Mouse (Mus musculus) left cerebral cortex, adult 2 months (tissue): ENCODE data around the gene Coro1c. TPM values are rescaled to one million over a fixed set of nuclear protein-coding genes. Genes with fewer than 3 reads are reported as not detected.

Source experiments
- DNase-seq, 2 experiments: peaks; one replicate each; pipeline ENCODE4 v3.0.0; 2021 to 2022; ENCODE audit warnings: low spot score in 2 of 2, mixed read lengths in 1 of 2; ENCODE audit errors: extremely low spot score in 1 of 2
- H3K27ac ChIP-seq: fragments of 200-600 bp; 2 replicates; pipeline ENCODE4 v1.8.1; 2022
- H3K4me3 ChIP-seq: fragments of 200-600 bp; 2 replicates; pipeline ENCODE4 v1.8.1; 2022
- CTCF ChIP-seq: fragments of 200-600 bp; IDR thresholded peaks from 2 replicates; pipeline ENCODE4 v1.8.1; 2022; ENCODE audit warnings: antibody characterized with exemption, mild to moderate bottlenecking, moderate library complexity
- intact Hi-C: fragments of 180-260 bp; cut with DNase I; formaldehyde crosslinking; loops from one replicate; pipeline ENCODE4 v1.15.1; 2025
- total RNA-seq, 2 experiments: library from RNA; stranded (reverse); gene quantifications; 2 replicates each; pipeline ENCODE4 v1.2.3; 2021

Coro1c gene
- total RNA-seq, 2 experiments from 2014 or later: 77.9 to 84.3 TPM

- H3K4me3 ChIP-seq: no peak overlapping the region
- intact Hi-C loops: no loop called here
- no peak for DNase-seq
- H3K27ac ChIP-seq: no peak overlapping the region
- TF ChIP-seq CTCF: no peak
These were observed 29.5 kb downstream of the Coro1c start for GRCm38 (mm10) chr5:113878943-113879617.

- no peak overlapping the region for H3K27ac ChIP-seq
- H3K4me3 ChIP-seq: no peak overlapping the region
- DNase-seq: no peak
- intact Hi-C loops: no loop called here
- no peak for TF ChIP-seq CTCF
These were observed 31.0 kb downstream of the Coro1c start for GRCm38 (mm10) chr5:113877565-113877964.

DNA sequence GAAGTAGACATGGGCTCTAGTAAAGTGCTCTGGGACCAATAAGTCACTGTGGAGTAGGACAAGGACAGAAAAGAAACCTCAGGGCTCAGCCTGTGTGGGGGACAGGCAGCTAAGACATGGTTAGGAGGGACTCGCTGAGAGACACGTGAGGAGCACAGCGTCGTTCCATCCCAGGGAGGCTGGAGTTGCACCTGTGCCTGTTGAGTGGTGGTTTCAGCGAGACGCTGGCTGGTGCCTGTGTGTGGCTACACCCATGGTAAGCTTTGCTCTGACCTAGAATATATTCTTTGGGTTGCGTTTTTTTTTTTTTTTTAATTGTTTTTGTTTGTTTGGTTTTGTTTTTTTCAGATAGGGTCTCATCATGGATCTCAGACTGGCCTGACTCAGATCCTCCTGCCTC is 32.4 kb downstream of the Coro1c start:
- intact Hi-C loops: no loop called here
- Histone ChIP-seq H3K27ac (no peak overlapping the region), H3K4me3 (no peak overlapping the region)
- TF ChIP-seq CTCF: no peak
- no peak for DNase-seq

DNA sequence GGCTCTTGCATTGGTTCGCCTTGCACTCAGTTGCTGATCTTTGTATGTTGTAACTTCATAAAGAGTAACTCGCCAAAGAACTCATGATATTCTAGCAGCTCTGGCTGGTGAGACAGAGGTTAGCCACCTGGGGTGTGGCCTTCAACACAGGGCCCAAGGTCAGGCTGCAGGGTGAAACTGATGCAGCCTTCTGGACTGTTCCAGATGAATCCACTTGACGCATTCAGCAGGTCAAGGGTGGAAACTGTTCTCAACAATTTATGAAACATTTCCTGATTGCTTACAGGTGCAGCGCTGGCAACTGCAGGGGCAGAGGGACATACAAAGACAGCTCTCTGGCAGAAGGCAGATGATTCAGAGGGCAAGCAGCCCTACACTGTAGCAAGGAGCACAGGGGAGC is 32.9 kb downstream of the Coro1c start:
- no peak for TF ChIP-seq CTCF

DNA sequence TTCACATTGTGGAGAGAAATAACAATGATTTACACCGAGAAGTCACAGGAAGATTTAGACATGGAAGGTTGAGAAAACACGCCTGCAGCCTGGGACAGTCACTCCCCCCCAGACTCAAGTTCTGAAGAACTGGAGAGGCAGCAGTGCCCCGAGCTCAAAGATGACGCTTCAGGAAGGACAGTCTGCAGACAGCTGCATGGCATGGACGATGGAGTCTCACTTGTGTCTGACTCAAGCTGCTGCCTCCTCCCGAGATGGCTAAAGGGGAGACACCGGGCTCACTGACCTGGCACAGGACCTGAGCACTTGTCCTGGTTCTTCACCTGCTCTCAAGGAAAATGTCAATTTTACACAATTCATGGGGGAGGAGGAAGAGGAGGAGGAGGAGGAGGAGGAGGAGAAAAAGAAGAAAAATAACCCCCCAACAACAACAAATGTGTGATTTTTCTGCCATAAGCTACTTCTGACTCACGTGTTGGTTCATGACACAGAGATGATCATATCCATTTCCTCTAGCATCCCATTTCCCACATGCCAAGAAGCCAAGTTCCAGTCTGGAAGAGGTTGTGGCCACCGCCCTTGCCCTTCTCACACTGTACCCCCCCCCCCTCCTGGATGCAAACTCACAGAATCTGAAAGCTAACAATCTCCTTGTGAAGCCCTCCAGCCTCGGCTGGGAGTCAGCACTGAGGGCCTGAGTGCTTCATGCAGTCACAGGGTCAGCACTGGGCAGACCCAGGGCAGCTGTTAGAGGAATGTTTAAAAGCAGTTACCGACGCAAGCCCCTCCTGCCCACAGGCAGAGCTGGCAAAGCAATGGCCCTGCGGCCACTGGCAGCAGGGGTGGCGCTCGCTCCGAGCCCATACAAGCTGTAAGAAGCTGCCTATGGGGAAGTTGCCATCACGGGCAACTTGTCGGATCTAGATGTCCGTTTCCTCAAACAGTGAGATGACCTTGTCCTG is 34.2 kb downstream of the Coro1c start:
- Histone ChIP-seq H3K27ac (peak overlapping the region; percentile 80), H3K4me3 (no peak overlapping the region)
- intact Hi-C loops: no loop called here
- no peak for TF ChIP-seq CTCF
- DNase-seq: no peak

More for the DNA sequence above, 32.9 kb downstream of the Coro1c start:
- DNase-seq: no peak
- H3K4me3 ChIP-seq: no peak overlapping the region
- H3K27ac ChIP-seq: no peak overlapping the region
- intact Hi-C loops: no loop called here

GRCm38 (mm10) chr5:113872936-113873912 is 35.3 kb downstream of the Coro1c start:
- TF ChIP-seq CTCF: no peak
- intact Hi-C loops: no loop called here
- DNase-seq: peak in 1 of 2 experiments; percentile 75
- H3K27ac ChIP-seq: peak overlapping the region; percentile 80
- H3K4me3 ChIP-seq: no peak overlapping the region

GRCm38 (mm10) chr5:113871903-113872548 is 36.5 kb downstream of the Coro1c start:
- DNase-seq: no peak
- no peak overlapping the region for H3K4me3 ChIP-seq
- intact Hi-C loops: no loop called here
- peak overlapping the region; percentile 75 for H3K27ac ChIP-seq
- TF ChIP-seq CTCF: no peak; the same call in none of the 2 replicates

- TF ChIP-seq CTCF: no peak
These were observed 38.0 kb downstream of the Coro1c start for GRCm38 (mm10) chr5:113870393-113871040.

GRCm38 (mm10) chr5:113869132-113869531 is 39.4 kb downstream of the Coro1c start:
- DNase-seq: no peak
- intact Hi-C loops: no loop called here
- no peak for TF ChIP-seq CTCF
- H3K4me3 ChIP-seq: no peak overlapping the region
- no peak overlapping the region for H3K27ac ChIP-seq

More at GRCm38 (mm10) chr5:113870393-113871040, 38.0 kb downstream of the Coro1c start:
- H3K27ac ChIP-seq: 0 out of 2 replicates have a peak overlapping the region, but pooled peaks have one; percentile 75
- intact Hi-C loops: no loop called here
- no peak overlapping the region for H3K4me3 ChIP-seq
- DNase-seq: no peak

- H3K4me3 ChIP-seq: no peak overlapping the region
- DNase-seq: no peak
- H3K27ac ChIP-seq: no peak overlapping the region
- no peak for TF ChIP-seq CTCF
- intact Hi-C loops: no loop called here
These were observed 43.6 kb downstream of the Coro1c start for GRCm38 (mm10) chr5:113864992-113865391.
